Mouse (Mus musculus) lung, adult 2 months (tissue): Measurements from ENCODE around the gene Zfp827. TPM values are rescaled to one million over a fixed set of nuclear protein-coding genes. Genes with fewer than 3 reads are reported as not detected.

ENCODE experiments used
- DNase-seq: peaks from one replicate; pipeline ENCODE4 v3.0.0; 2022
- H3K4me1 ChIP-seq: fragments of 200-500 bp; 2 replicates; pipeline ENCODE4 v1.6.1; 2011; ENCODE audit warnings: low read length; ENCODE audit not compliant: control insufficient read depth, insufficient read depth
- H3K4me3 ChIP-seq: fragments of 200-500 bp; replicated peaks from 2 replicates; pipeline ENCODE3; 2011; ENCODE audit warnings: low read depth, mild to moderate bottlenecking, control low read depth, low read length; ENCODE audit errors: extremely low read depth
- CTCF ChIP-seq: fragments of 200-500 bp; IDR thresholded peaks from 2 replicates; pipeline ENCODE4 v1.5.1; 2011; ENCODE audit warnings: mild to moderate bottlenecking, low read length, control low read depth; ENCODE audit not compliant: insufficient read depth
- POLR2A ChIP-seq: fragments of 200-500 bp; IDR thresholded peaks from 2 replicates; pipeline ENCODE4 v1.6.1; 2011; ENCODE audit warnings: low read depth, mild to moderate bottlenecking, control low read depth, low read length, borderline replicate concordance; ENCODE audit errors: extremely low read depth
- WGBS: fragments of 180-500 bp; shearing (Covaris S2); methylation state at CpG from one replicate; pipeline ENCODE4 v1.1.7; 2018; 5-methylcytosine and 5-hydroxymethylcytosine counted together
- polyA plus RNA-seq: library from polyadenylated mRNA; depleted of rRNA; stranded (reverse); fragments of >200 nt; gene quantifications from 2 replicates; pipeline ENCODE4 v1.2.3, GENCODE M21; 2012; rRNA removed

Zfp827 gene
- 9.1 and 9.6 TPM in 2 replicates for polyA plus RNA-seq

GRCm38 (mm10) chr8:79027977-79028487 is at the start of gene Zfp827:
Gene Zfp827, plus strand, starts transcription at chr8:79028437.
- TF ChIP-seq CTCF (no peak), POLR2A (peak; percentile 44; the same call in 1 of the 2 replicates)
- peak; percentile 72 for DNase-seq
- under 1% methylated on average over 27 of the region's 32 CpGs for WGBS
- H3K4me3 ChIP-seq = peak within 1 kb of the TSS; percentile 98
- no peaks in the 10 kb centered on the region for H3K4me1 ChIP-seq

- TF ChIP-seq CTCF = no peak
- TF ChIP-seq POLR2A = no peak
- no peak overlapping the region for H3K4me3 ChIP-seq
- no peak for DNase-seq
Measured at GRCm38 (mm10) chr8:79004341-79004740, 23.9 kb upstream of the Zfp827 start.

GRCm38 (mm10) chr8:79015061-79015460 is 13.2 kb upstream of the Zfp827 start:
- WGBS = 73% methylated on average over 5 of the region's 5 CpGs
- DNase-seq = no peak
- H3K4me1 ChIP-seq = no peaks in the 10 kb centered on the region
- no peak overlapping the region for H3K4me3 ChIP-seq
- TF ChIP-seq CTCF (no peak), POLR2A (no peak)

More at GRCm38 (mm10) chr8:79004341-79004740, 23.9 kb upstream of the Zfp827 start:
- H3K4me1 ChIP-seq = no peaks in the 10 kb centered on the region

DNA sequence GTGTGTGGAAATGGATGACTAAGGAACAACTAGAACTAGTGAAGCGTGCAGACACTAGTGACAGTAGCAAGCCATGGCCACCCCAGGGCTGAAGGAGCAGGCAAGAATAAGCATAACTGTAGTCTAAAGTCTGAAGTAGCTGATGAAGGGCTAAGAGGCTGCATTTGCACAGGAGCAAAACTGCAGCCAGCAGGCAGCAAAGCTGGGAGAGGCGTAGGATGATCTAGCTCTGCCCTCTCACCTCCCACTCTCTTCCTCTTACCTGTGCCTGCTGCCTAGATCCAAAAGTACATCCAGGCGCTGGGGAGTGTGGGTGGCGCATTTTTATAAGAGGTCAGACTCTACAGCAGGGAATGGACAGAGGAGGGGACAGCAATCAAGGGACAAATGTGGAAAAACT is 12.2 kb upstream of the Zfp827 start:
- 88% methylated on average over 4 of the region's 4 CpGs for WGBS

DNA sequence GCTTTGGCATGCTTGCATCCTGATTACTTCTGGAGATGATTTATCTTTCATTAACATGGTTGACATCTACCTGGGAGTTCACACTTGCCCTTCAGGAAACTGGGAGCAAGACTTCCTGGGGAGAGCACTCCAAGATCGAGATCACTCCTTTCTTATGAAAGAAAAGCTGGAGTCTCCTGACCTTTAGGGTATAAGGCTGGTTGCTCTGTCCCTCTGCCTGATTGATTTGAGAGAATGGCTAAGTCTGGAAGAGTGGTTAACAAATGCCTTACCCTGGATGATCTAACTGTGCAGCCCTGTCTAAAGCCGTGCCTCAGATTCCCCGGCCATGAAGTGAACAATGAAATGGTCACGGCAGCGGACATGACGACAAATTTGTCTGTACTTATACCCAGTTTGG is 11.7 kb upstream of the Zfp827 start:
- 58% methylated on average over 6 of the region's 6 CpGs for WGBS
- TF ChIP-seq CTCF (no peak), POLR2A (no peak)
- Histone ChIP-seq H3K4me3 (no peak overlapping the region), H3K4me1 (no peaks in the 10 kb centered on the region)
- no peak for DNase-seq

More for the DNA sequence above, 12.2 kb upstream of the Zfp827 start:
- Histone ChIP-seq H3K4me1 (no peaks in the 10 kb centered on the region), H3K4me3 (no peak overlapping the region)
- TF ChIP-seq CTCF (no peak), POLR2A (no peak)
- DNase-seq = no peak

DNA sequence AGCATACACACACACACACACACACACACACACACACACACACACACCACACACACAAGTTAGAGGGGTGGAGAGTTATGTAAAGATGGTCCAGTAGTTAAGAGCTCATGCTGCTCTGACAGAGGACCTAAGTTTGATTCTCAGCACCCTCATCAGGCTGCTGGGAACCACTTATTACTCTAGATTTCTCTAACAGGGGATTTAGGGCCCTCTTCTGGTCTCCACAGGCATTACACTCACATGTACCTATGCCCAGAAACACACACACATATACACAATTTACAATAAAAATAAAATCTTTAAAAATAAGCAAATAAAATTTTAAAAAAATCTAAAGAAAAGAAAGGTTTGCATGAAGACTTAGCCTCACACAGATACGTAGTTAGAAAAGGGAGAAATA is 4.3 kb upstream of the Zfp827 start:
- TF ChIP-seq POLR2A (no peak), CTCF (no peak)
- Histone ChIP-seq H3K4me3 (no peak overlapping the region), H3K4me1 (no peaks in the 10 kb centered on the region)
- 99% methylated on average over 1 of the region's 1 CpGs for WGBS
- DNase-seq = no peak

DNA sequence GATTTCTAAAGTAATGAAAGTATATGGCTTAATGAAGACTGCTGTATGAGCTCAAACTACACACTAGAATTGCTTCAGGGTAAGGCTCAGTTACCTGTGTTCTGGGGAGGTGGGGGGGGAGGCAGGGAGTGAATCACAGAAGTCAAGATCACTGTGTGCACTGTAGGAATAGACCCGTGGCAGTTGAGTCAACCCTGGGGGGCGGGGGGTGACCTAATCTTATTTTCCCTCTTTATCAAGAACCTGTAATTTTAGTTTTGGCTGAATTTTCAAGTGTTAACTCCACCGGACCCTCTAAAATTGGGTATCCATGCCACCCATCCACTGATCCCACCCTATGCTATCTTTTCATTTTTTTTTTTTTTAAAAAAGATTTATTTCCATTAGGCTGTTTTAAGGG is 918 bp upstream of the Zfp827 start:
- no peak overlapping the region for H3K4me3 ChIP-seq
- no peak for DNase-seq
- TF ChIP-seq CTCF (no peak), POLR2A (no peak)
- H3K4me1 ChIP-seq = no peaks in the 10 kb centered on the region
- 54% methylated on average over 3 of the region's 3 CpGs for WGBS

GRCm38 (mm10) chr8:79028541-79029395 is 531 bp downstream of the Zfp827 start:
- no peaks in the 10 kb centered on the region for H3K4me1 ChIP-seq
- peak; percentile 54 for DNase-seq
- TF ChIP-seq CTCF (no peak), POLR2A (no peak)
- peak overlapping the region; percentile 98 for H3K4me3 ChIP-seq
- 2% methylated on average over 49 of the region's 56 CpGs for WGBS

- peak; percentile 78 for DNase-seq
- H3K4me3 ChIP-seq = peak overlapping the region; percentile 98
- TF ChIP-seq CTCF = no peak
- peak; percentile 42; the same call in 1 of the 2 replicates for TF ChIP-seq POLR2A
- no peaks in the 10 kb centered on the region for H3K4me1 ChIP-seq
- 1% methylated on average over 86 of the region's 99 CpGs for WGBS
Measured at GRCm38 (mm10) chr8:79029396-79030325, 1.4 kb downstream of the Zfp827 start.
